Mouse (Mus musculus): ENCODE data around the gene Nrsn2. TPM values are rescaled to one million over a fixed set of nuclear protein-coding genes. Genes with fewer than 3 reads are reported as not detected.

Nrsn2 gene
- polyA plus RNA-seq, 1 experiment from 2014 or later = 6.2 TPM

- WGBS = 84% methylated on average over 5 of the region's 5 CpGs
- peaks cover 27% of the 10 kb centered on the region for H3K36me3 ChIP-seq (ENCODE audit: control insufficient read depth, insufficient read depth, low read length)
- H3K4me3 ChIP-seq (ENCODE audit: low read depth, low read length) = no peak overlapping the region
- H3K27ac ChIP-seq (ENCODE audit: low read depth, low read length) = no peak overlapping the region
- H3K4me1 ChIP-seq (ENCODE audit: control insufficient read depth, insufficient read depth, low read length) = peaks cover 10% of the 10 kb centered on the region
- H3K4me2 ChIP-seq = no peak overlapping the region
- no peak overlapping the region for H3K9ac ChIP-seq (ENCODE audit: low read length)
- DNase-seq (ENCODE audit: low spot score, missing footprints) (no peak), ATAC-seq (ENCODE audit: low FRiP score) (no peak)
- no peaks in the 10 kb centered on the region for H3K9me3 ChIP-seq (ENCODE audit: control insufficient read depth, low read length)
- no peaks in the 10 kb centered on the region for H3K27me3 ChIP-seq (ENCODE audit: control insufficient read depth, insufficient read depth, low read length)
These were observed 48.5 kb downstream of the Nrsn2 start for GRCm38 (mm10) chr2:152327980-152328379.

DNA sequence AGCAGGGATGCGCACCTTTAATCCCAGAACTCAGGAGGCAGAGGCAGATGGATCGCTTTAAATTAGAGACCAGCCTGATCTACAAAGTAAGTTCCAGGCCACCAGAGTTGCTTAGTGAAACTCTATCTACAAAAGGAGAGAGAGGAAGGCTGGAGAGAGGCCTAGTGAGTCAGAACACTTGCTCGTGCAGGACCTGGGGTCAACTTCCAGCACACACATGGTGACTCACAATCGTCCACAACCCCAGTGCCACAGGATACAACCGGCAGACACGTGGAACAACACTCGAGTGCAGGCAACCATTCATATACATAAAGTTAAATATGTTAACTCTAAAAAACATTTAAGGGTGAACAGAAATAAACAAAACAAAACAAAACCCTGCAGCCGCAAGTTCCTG is 49.8 kb downstream of the Nrsn2 start:
- no peaks in the 10 kb centered on the region for H3K27me3 ChIP-seq (ENCODE audit: control insufficient read depth, insufficient read depth, low read length)
- H3K9ac ChIP-seq (ENCODE audit: low read length) = no peak overlapping the region
- ATAC-seq (ENCODE audit: low FRiP score) = no peak
- no peak overlapping the region for H3K4me3 ChIP-seq (ENCODE audit: low read depth, low read length)
- 87% methylated on average over 8 of the region's 8 CpGs for WGBS
- H3K27ac ChIP-seq (ENCODE audit: low read depth, low read length) = no peak overlapping the region
- DNase-seq (ENCODE audit: low spot score, missing footprints) = no peak
- peaks cover 27% of the 10 kb centered on the region for H3K36me3 ChIP-seq (ENCODE audit: control insufficient read depth, insufficient read depth, low read length)
- H3K4me1 ChIP-seq (ENCODE audit: control insufficient read depth, insufficient read depth, low read length) = peaks cover 9% of the 10 kb centered on the region
- no peaks in the 10 kb centered on the region for H3K9me3 ChIP-seq (ENCODE audit: control insufficient read depth, low read length)
- no peak overlapping the region for H3K4me2 ChIP-seq

DNA sequence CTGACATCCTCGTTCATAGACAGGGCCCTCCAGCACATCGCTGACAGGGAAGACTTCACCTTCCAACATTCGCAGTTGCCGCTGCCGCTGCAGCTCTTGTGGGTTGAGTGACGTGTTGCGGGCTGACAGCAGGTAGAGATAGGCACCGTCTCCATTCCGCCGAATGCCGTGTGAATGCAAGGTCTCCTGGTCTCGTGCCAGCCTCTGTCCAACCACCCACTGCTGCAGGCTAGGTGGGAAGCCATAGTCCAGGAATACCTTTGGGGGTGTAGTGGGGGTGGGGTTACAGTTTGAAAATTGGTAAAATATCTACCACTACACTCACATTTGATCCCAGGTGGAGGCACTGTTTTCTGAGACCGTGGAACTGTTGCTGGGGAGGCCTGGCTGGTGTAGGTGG is 50.3 kb downstream of the Nrsn2 start:
- Histone ChIP-seq H3K27ac (ENCODE audit: low read depth, low read length) (no peak overlapping the region), H3K4me1 (ENCODE audit: control insufficient read depth, insufficient read depth, low read length) (peaks cover 4% of the 10 kb centered on the region), H3K4me2 (no peak overlapping the region), H3K9ac (ENCODE audit: low read length) (no peak overlapping the region), H3K27me3 (ENCODE audit: control insufficient read depth, insufficient read depth, low read length) (no peaks in the 10 kb centered on the region), H3K9me3 (ENCODE audit: control insufficient read depth, low read length) (no peaks in the 10 kb centered on the region), H3K4me3 (ENCODE audit: low read depth, low read length) (no peak overlapping the region), H3K36me3 (ENCODE audit: control insufficient read depth, insufficient read depth, low read length) (peaks cover 27% of the 10 kb centered on the region)
- 95% methylated on average over 13 of the region's 13 CpGs for WGBS
- ATAC-seq (ENCODE audit: low FRiP score) (no peak), DNase-seq (ENCODE audit: low spot score, missing footprints) (no peak)

DNA sequence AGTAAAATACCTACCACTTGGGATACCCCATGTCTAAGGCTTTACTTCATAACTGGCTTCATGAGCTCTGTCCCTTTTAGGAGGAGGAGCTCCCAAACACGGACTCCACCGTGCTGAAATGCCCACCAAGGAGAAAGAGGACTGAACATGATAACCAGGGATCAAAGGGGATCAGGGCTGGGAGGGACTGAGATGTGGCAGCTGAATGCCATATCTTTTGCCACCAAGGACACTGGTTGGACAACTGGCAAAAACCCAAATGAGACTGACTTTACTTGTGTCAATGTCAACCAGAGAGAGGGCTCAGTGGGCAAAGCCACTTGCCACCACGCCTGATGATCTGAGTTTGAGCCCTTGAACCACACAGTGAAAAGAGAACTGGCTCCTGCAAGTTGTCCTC is 51.6 kb downstream of the Nrsn2 start:
- DNase-seq (ENCODE audit: low spot score, missing footprints) = no peak
- Histone ChIP-seq H3K4me1 (ENCODE audit: control insufficient read depth, insufficient read depth, low read length) (no peaks in the 10 kb centered on the region), H3K9ac (ENCODE audit: low read length) (no peak overlapping the region), H3K27me3 (ENCODE audit: control insufficient read depth, insufficient read depth, low read length) (no peaks in the 10 kb centered on the region), H3K4me2 (no peak overlapping the region), H3K9me3 (ENCODE audit: control insufficient read depth, low read length) (no peaks in the 10 kb centered on the region), H3K4me3 (ENCODE audit: low read depth, low read length) (no peak overlapping the region), H3K36me3 (ENCODE audit: control insufficient read depth, insufficient read depth, low read length) (peaks cover 27% of the 10 kb centered on the region), H3K27ac (ENCODE audit: low read depth, low read length) (no peak overlapping the region)
- no peak for ATAC-seq (ENCODE audit: low FRiP score)
- WGBS = 89% methylated on average over 3 of the region's 3 CpGs

DNA sequence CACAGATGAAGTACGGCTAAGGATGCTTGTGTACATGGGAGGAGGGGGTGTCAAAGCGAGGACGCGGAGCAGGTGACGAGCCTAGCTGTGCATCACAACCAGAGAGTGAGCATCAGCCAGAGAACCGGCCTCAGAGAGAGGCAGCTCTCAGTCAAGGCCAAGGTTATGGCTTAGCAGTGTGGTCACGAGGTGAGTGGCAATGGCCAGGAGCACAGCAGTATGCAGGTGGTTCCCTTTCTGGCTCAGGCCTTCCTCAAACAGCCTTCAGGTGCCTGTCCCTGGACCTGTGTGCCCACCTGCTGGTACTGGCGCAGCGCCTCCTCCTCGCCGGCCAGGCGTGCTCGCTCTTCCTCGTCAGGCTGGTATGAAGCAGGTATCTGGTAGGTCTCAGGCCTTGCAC is 52.5 kb downstream of the Nrsn2 start:
- Histone ChIP-seq H3K27ac (ENCODE audit: low read depth, low read length) (no peak overlapping the region), H3K27me3 (ENCODE audit: control insufficient read depth, insufficient read depth, low read length) (no peaks in the 10 kb centered on the region), H3K4me3 (ENCODE audit: low read depth, low read length) (no peak overlapping the region), H3K9me3 (ENCODE audit: control insufficient read depth, low read length) (no peaks in the 10 kb centered on the region), H3K4me2 (no peak overlapping the region), H3K9ac (ENCODE audit: low read length) (no peak overlapping the region), H3K4me1 (ENCODE audit: control insufficient read depth, insufficient read depth, low read length) (no peaks in the 10 kb centered on the region), H3K36me3 (ENCODE audit: control insufficient read depth, insufficient read depth, low read length) (peaks cover 28% of the 10 kb centered on the region)
- WGBS = 94% methylated on average over 14 of the region's 14 CpGs
- no peak for DNase-seq (ENCODE audit: low spot score, missing footprints)
- no peak for ATAC-seq (ENCODE audit: low FRiP score)

GRCm38 (mm10) chr2:152322198-152322597 is 54.2 kb downstream of the Nrsn2 start:
- H3K27ac ChIP-seq (ENCODE audit: low read depth, low read length) = no peak overlapping the region
- H3K4me2 ChIP-seq = no peak overlapping the region
- 91% methylated on average over 6 of the region's 6 CpGs for WGBS
- peaks cover 33% of the 10 kb centered on the region for H3K36me3 ChIP-seq (ENCODE audit: control insufficient read depth, insufficient read depth, low read length)
- no peaks in the 10 kb centered on the region for H3K27me3 ChIP-seq (ENCODE audit: control insufficient read depth, insufficient read depth, low read length)
- H3K4me1 ChIP-seq (ENCODE audit: control insufficient read depth, insufficient read depth, low read length) = no peaks in the 10 kb centered on the region
- H3K4me3 ChIP-seq (ENCODE audit: low read depth, low read length) = no peak overlapping the region
- no peak overlapping the region for H3K9ac ChIP-seq (ENCODE audit: low read length)
- no peaks in the 10 kb centered on the region for H3K9me3 ChIP-seq (ENCODE audit: control insufficient read depth, low read length)
- ATAC-seq (ENCODE audit: low FRiP score) (no peak), DNase-seq (ENCODE audit: low spot score, missing footprints) (no peak)

DNA sequence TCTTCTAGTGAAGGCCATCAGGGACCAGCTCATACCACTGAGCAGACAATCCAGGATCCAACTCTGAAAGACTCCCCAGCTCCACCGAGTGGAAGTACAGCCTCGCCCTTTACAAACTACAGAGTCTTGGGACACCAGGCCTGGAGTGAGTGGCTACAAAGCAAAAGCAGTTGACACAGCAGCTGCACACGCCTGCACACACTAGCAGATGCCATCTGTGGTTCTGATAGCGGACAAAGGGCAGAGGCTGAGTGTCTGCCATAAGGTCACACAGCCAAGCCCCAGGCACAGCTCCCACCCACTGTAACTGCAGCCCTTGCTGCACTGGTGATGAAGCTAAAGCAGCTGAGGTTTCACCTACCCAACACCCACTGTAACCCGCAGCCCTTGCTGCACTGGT is 54.9 kb downstream of the Nrsn2 start:
- Histone ChIP-seq H3K9me3 (ENCODE audit: control insufficient read depth, low read length) (no peaks in the 10 kb centered on the region), H3K4me3 (ENCODE audit: low read depth, low read length) (no peak overlapping the region), H3K4me2 (no peak overlapping the region), H3K36me3 (ENCODE audit: control insufficient read depth, insufficient read depth, low read length) (peaks cover 35% of the 10 kb centered on the region), H3K4me1 (ENCODE audit: control insufficient read depth, insufficient read depth, low read length) (no peaks in the 10 kb centered on the region), H3K9ac (ENCODE audit: low read length) (no peak overlapping the region), H3K27me3 (ENCODE audit: control insufficient read depth, insufficient read depth, low read length) (no peaks in the 10 kb centered on the region), H3K27ac (ENCODE audit: low read depth, low read length) (no peak overlapping the region)
- DNase-seq (ENCODE audit: low spot score, missing footprints) (no peak), ATAC-seq (ENCODE audit: low FRiP score) (no peak)
- 92% methylated on average over 5 of the region's 5 CpGs for WGBS

Other genes starting within 250 kb of the Nrsn2 start
- gene Tcf15, start 233.1 kb downstream of the Nrsn2 start, polyA plus RNA-seq (2014; fragmentation: Nextera tagmentation; extraction: Ambion mirVana) = 2.8 and 3.2 TPM in 2 replicates
- gene Csnk2a1, start 149.8 kb downstream of the Nrsn2 start, polyA plus RNA-seq (2014; fragmentation: Nextera tagmentation; extraction: Ambion mirVana) = 60.1 and 63.8 TPM in 2 replicates
- gene Tbc1d20, start 82.8 kb downstream of the Nrsn2 start, polyA plus RNA-seq (2014; fragmentation: Nextera tagmentation; extraction: Ambion mirVana) = 24.2 and 25.0 TPM in 2 replicates
- gene Rbck1, start 44.0 kb downstream of the Nrsn2 start, polyA plus RNA-seq (2014; fragmentation: Nextera tagmentation; extraction: Ambion mirVana) = 62.0 and 70.1 TPM in 2 replicates
- gene Trib3, start 32.6 kb downstream of the Nrsn2 start, polyA plus RNA-seq (2014; fragmentation: Nextera tagmentation; extraction: Ambion mirVana) = 1.1 and 1.2 TPM in 2 replicates
- 16.9 and 17.8 TPM in 2 replicates for gene Sox12, start 21.4 kb upstream of the Nrsn2 start, polyA plus RNA-seq (2014; fragmentation: Nextera tagmentation; extraction: Ambion mirVana)
- 52.0 and 55.0 TPM in 2 replicates for gene Zcchc3, start 38.4 kb upstream of the Nrsn2 start, polyA plus RNA-seq (2014; fragmentation: Nextera tagmentation; extraction: Ambion mirVana)
- gene 6820408C15Rik, start 38.9 kb upstream of the Nrsn2 start, polyA plus RNA-seq (2014; fragmentation: Nextera tagmentation; extraction: Ambion mirVana) = 0.40 and 0.93 TPM in 2 replicates
- gene Defb23, start 88.0 kb upstream of the Nrsn2 start, polyA plus RNA-seq (2014; fragmentation: Nextera tagmentation; extraction: Ambion mirVana) = not detected in 2 replicates
- not detected in 2 replicates for gene Defb20, start 100.4 kb upstream of the Nrsn2 start, polyA plus RNA-seq (2014; fragmentation: Nextera tagmentation; extraction: Ambion mirVana)
- gene Defb22, start 113.5 kb upstream of the Nrsn2 start, polyA plus RNA-seq (2014; fragmentation: Nextera tagmentation; extraction: Ambion mirVana) = not detected in 2 replicates
- gene Defb26, start 135.1 kb upstream of the Nrsn2 start, polyA plus RNA-seq (2014; fragmentation: Nextera tagmentation; extraction: Ambion mirVana) = not detected in 2 replicates
- gene Defb28, start 141.6 kb upstream of the Nrsn2 start, polyA plus RNA-seq (2014; fragmentation: Nextera tagmentation; extraction: Ambion mirVana) = not detected in 2 replicates
- not detected in 2 replicates for gene Defb29, start 163.5 kb upstream of the Nrsn2 start, polyA plus RNA-seq (2014; fragmentation: Nextera tagmentation; extraction: Ambion mirVana)
- not detected in 2 replicates for gene Gm17416, start 192.7 kb upstream of the Nrsn2 start, polyA plus RNA-seq (2014; fragmentation: Nextera tagmentation; extraction: Ambion mirVana)
- not detected in 2 replicates for gene Defb21, start 196.1 kb upstream of the Nrsn2 start, polyA plus RNA-seq (2014; fragmentation: Nextera tagmentation; extraction: Ambion mirVana)
- not detected in 2 replicates for gene Defb19, start 203.7 kb upstream of the Nrsn2 start, polyA plus RNA-seq (2014; fragmentation: Nextera tagmentation; extraction: Ambion mirVana)
- not detected in 2 replicates for gene Defb45, start 222.8 kb upstream of the Nrsn2 start, polyA plus RNA-seq (2014; fragmentation: Nextera tagmentation; extraction: Ambion mirVana)
- gene Defb36, start 227.7 kb upstream of the Nrsn2 start, polyA plus RNA-seq (2014; fragmentation: Nextera tagmentation; extraction: Ambion mirVana) = not detected in 2 replicates
- not detected in 2 replicates for gene Defb25, start 246.4 kb upstream of the Nrsn2 start, polyA plus RNA-seq (2014; fragmentation: Nextera tagmentation; extraction: Ambion mirVana)